Mouse (Mus musculus): ENCODE measurements at regions not wholly inside any gene's neighbourhood (a gene's known extent, or its start where the extent isn't known, plus 50 kb on each side); places are given as distances from the start of the nearest gene placed in this dataset.

DNA sequence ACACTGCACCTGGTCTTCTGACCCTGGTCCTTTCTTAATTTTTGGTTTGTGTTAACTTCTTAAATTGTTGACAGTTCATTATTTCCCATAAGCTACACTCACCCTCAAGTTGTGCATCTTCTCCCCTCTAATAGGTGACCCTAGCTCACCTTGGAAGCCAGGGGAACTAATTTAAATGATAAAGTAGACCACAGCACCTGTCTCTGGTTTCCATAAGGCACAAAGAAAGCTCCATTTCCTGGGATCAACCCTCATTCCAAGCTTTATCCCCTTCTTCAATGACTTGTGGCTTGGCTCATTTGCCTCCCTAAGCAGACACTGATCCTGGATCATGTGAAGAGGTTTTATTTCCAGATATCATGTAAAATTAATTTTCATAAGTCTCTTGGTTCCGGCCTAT, 276.1 kb upstream of the Tle4 start:
- Histone ChIP-seq H3K4me2 (ENCODE audit: low read depth, low read length) (no peak overlapping the region), H3K4me1 (ENCODE audit: control insufficient read depth, insufficient read depth, low read length) (no peaks in the 10 kb centered on the region), H3K36me3 (ENCODE audit: control insufficient read depth, insufficient read depth) (no peaks in the 10 kb centered on the region), H3K4me3 (ENCODE audit: low read length) (no peak overlapping the region), H3K9me3 (replicated peaks; ENCODE audit: control insufficient read depth, low read length) (no peaks in the 10 kb centered on the region), H3K9ac (ENCODE audit: low read length) (no peak overlapping the region), H3K27me3 (ENCODE audit: control insufficient read depth, insufficient read depth, low read length) (peaks cover 5% of the 10 kb centered on the region; the same call in 1 of the 2 replicates), H3K27ac (ENCODE audit: low read length) (no peak overlapping the region)
- ATAC-seq (replicated peaks; ENCODE audit: extremely low read depth, insufficient read depth, low FRiP score) = no peak
- WGBS = 87% methylated on average over 1 of the region's 1 CpGs

GRCm38 (mm10) chr19:14871178-14871867, 273.5 kb upstream of the Tle4 start:
- ATAC-seq (replicated peaks; ENCODE audit: extremely low read depth, insufficient read depth, low FRiP score) = no peak
- Histone ChIP-seq H3K27ac (ENCODE audit: low read length) (no peak overlapping the region), H3K27me3 (ENCODE audit: control insufficient read depth, insufficient read depth, low read length) (peaks cover 5% of the 10 kb centered on the region; the same call in 1 of the 2 replicates), H3K4me3 (ENCODE audit: low read length) (no peak overlapping the region), H3K9ac (ENCODE audit: low read length) (no peak overlapping the region), H3K9me3 (replicated peaks; ENCODE audit: control insufficient read depth, low read length) (no peaks in the 10 kb centered on the region), H3K4me2 (ENCODE audit: low read depth, low read length) (no peak overlapping the region), H3K4me1 (ENCODE audit: control insufficient read depth, insufficient read depth, low read length) (no peaks in the 10 kb centered on the region), H3K36me3 (ENCODE audit: control insufficient read depth, insufficient read depth) (no peaks in the 10 kb centered on the region)
- WGBS = 21% methylated on average over 7 of the region's 7 CpGs

GRCm38 (mm10) chr19:14862654-14863468, 265.0 kb upstream of the Tle4 start:
- Histone ChIP-seq H3K9me3 (replicated peaks; ENCODE audit: control insufficient read depth, low read length) (peaks cover 3% of the 10 kb centered on the region; the same call in 1 of the 2 replicates), H3K27me3 (ENCODE audit: control insufficient read depth, insufficient read depth, low read length) (no peaks in the 10 kb centered on the region), H3K36me3 (ENCODE audit: control insufficient read depth, insufficient read depth) (no peaks in the 10 kb centered on the region), H3K27ac (ENCODE audit: low read length) (no peak overlapping the region), H3K4me2 (ENCODE audit: low read depth, low read length) (no peak overlapping the region), H3K4me1 (ENCODE audit: control insufficient read depth, insufficient read depth, low read length) (no peaks in the 10 kb centered on the region), H3K9ac (ENCODE audit: low read length) (no peak overlapping the region), H3K4me3 (ENCODE audit: low read length) (no peak overlapping the region)
- no peak for ATAC-seq (replicated peaks; ENCODE audit: extremely low read depth, insufficient read depth, low FRiP score)
- 36% methylated on average over 13 of the region's 13 CpGs for WGBS

DNA sequence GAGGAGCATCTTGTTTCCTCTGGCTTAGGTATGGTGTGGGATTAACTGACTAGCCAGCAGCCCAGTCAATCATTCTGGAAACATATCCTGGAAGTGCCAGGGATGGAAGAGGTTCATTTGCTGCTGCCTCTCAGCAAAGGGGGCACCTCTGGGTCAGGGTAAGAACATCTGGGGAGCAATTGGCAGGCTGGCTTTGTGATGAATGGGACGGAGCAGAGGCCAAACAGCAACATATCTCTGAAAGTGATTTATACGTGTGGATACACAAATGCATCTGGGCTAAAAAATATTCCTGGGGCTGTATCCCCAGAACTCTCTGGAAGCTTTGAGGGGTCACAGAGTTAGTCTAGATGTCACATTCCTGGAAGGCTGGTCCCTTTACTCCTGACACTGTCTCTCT, 257.2 kb upstream of the Tle4 start:
- Histone ChIP-seq H3K27me3 (ENCODE audit: control insufficient read depth, insufficient read depth, low read length) (no peaks in the 10 kb centered on the region), H3K27ac (ENCODE audit: low read length) (no peak overlapping the region), H3K4me2 (ENCODE audit: low read depth, low read length) (no peak overlapping the region), H3K9me3 (replicated peaks; ENCODE audit: control insufficient read depth, low read length) (peaks cover 3% of the 10 kb centered on the region; the same call in 1 of the 2 replicates), H3K36me3 (ENCODE audit: control insufficient read depth, insufficient read depth) (no peaks in the 10 kb centered on the region), H3K4me3 (ENCODE audit: low read length) (no peak overlapping the region), H3K4me1 (ENCODE audit: control insufficient read depth, insufficient read depth, low read length) (no peaks in the 10 kb centered on the region), H3K9ac (ENCODE audit: low read length) (no peak overlapping the region)
- ATAC-seq (replicated peaks; ENCODE audit: extremely low read depth, insufficient read depth, low FRiP score) = no peak
- 62% methylated on average over 2 of the region's 2 CpGs for WGBS

GRCm38 (mm10) chr19:14853416-14853815, 255.6 kb upstream of the Tle4 start:
- WGBS = 67% methylated on average over 4 of the region's 4 CpGs
- no peaks in the 10 kb centered on the region for H3K9me3 ChIP-seq (replicated peaks; ENCODE audit: control insufficient read depth, low read length)
- H3K27ac ChIP-seq (ENCODE audit: low read length) = no peak overlapping the region

DNA sequence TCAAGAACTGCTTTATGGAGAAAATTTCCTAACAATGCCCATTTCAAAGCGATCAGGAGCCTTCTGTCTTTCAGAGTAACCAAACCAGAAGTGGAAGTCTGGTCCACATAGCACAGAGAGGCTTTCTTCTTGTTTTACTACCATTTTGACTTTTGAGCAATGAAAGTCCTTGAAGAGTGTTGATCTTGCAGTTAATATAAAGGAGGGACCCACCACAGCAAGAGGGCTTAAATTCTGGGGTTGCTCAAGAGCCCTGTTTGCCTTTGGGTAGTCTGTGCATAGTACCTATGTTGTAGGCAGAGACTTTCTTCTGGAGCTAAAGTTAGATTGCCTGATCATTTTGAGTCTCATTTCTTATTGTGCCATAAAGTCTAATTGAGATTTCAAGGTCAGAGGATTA, 251.7 kb upstream of the Tle4 start:
- WGBS = 72% methylated on average over 1 of the region's 1 CpGs
- Histone ChIP-seq H3K9ac (ENCODE audit: low read length) (no peak overlapping the region), H3K9me3 (replicated peaks; ENCODE audit: control insufficient read depth, low read length) (no peaks in the 10 kb centered on the region), H3K27me3 (ENCODE audit: control insufficient read depth, insufficient read depth, low read length) (no peaks in the 10 kb centered on the region), H3K27ac (ENCODE audit: low read length) (no peak overlapping the region), H3K4me2 (ENCODE audit: low read depth, low read length) (no peak overlapping the region), H3K36me3 (ENCODE audit: control insufficient read depth, insufficient read depth) (no peaks in the 10 kb centered on the region), H3K4me1 (ENCODE audit: control insufficient read depth, insufficient read depth, low read length) (no peaks in the 10 kb centered on the region), H3K4me3 (ENCODE audit: low read length) (no peak overlapping the region)
- ATAC-seq (replicated peaks; ENCODE audit: extremely low read depth, insufficient read depth, low FRiP score) = no peak

More at GRCm38 (mm10) chr19:14853416-14853815, 255.6 kb upstream of the Tle4 start:
- ATAC-seq (replicated peaks; ENCODE audit: extremely low read depth, insufficient read depth, low FRiP score) = no peak
- no peaks in the 10 kb centered on the region for H3K27me3 ChIP-seq (ENCODE audit: control insufficient read depth, insufficient read depth, low read length)
- H3K4me3 ChIP-seq (ENCODE audit: low read length) = no peak overlapping the region
- no peaks in the 10 kb centered on the region for H3K4me1 ChIP-seq (ENCODE audit: control insufficient read depth, insufficient read depth, low read length)
- H3K4me2 ChIP-seq (ENCODE audit: low read depth, low read length) = no peak overlapping the region
- H3K36me3 ChIP-seq (ENCODE audit: control insufficient read depth, insufficient read depth) = no peaks in the 10 kb centered on the region
- H3K9ac ChIP-seq (ENCODE audit: low read length) = no peak overlapping the region

- no peaks in the 10 kb centered on the region for H3K27me3 ChIP-seq (ENCODE audit: control insufficient read depth, insufficient read depth, low read length)
- H3K4me3 ChIP-seq (ENCODE audit: low read length) = no peak overlapping the region
- 66% methylated on average over 4 of the region's 4 CpGs for WGBS
- no peaks in the 10 kb centered on the region for H3K36me3 ChIP-seq (ENCODE audit: control insufficient read depth, insufficient read depth)
- no peak overlapping the region for H3K4me2 ChIP-seq (ENCODE audit: low read depth, low read length)
- ATAC-seq (replicated peaks; ENCODE audit: extremely low read depth, insufficient read depth, low FRiP score) = no peak
- no peaks in the 10 kb centered on the region for H3K4me1 ChIP-seq (ENCODE audit: control insufficient read depth, insufficient read depth, low read length)
- H3K9ac ChIP-seq (ENCODE audit: low read length) = no peak overlapping the region
- H3K27ac ChIP-seq (ENCODE audit: low read length) = no peak overlapping the region
- H3K9me3 ChIP-seq (replicated peaks; ENCODE audit: control insufficient read depth, low read length) = no peaks in the 10 kb centered on the region
Measured at GRCm38 (mm10) chr19:14847120-14847519, 249.3 kb upstream of the Tle4 start.

DNA sequence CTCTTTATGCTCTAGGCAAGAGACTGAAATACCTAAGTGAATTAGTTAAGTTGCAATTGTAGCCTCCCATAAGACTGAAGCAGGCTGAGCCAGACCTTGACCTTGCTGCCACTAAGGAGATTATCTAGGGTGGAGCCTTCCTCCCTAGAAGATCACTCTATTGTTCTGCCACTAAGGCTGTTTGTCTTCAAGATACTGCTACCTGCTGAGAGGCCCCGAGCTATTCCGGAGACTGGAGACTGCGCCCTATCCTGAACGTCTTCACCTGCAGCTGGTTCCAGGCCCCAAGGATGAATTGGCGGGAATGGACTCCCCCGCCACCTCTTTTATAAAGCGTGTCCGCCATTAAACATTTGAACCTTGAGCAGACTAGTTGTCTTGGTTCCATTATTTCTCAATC, 237.8 kb upstream of the Tle4 start:
- H3K27me3 ChIP-seq (ENCODE audit: control insufficient read depth, insufficient read depth, low read length) = no peaks in the 10 kb centered on the region
- no peak overlapping the region for H3K4me2 ChIP-seq (ENCODE audit: low read depth, low read length)
- H3K9me3 ChIP-seq (replicated peaks; ENCODE audit: control insufficient read depth, low read length) = no peaks in the 10 kb centered on the region
- ATAC-seq (replicated peaks; ENCODE audit: extremely low read depth, insufficient read depth, low FRiP score) = no peak
- H3K4me1 ChIP-seq (ENCODE audit: control insufficient read depth, insufficient read depth, low read length) = no peaks in the 10 kb centered on the region
- 74% methylated on average over 8 of the region's 8 CpGs for WGBS
- no peak overlapping the region for H3K9ac ChIP-seq (ENCODE audit: low read length)
- H3K27ac ChIP-seq (ENCODE audit: low read length) = no peak overlapping the region
- H3K36me3 ChIP-seq (ENCODE audit: control insufficient read depth, insufficient read depth) = no peaks in the 10 kb centered on the region
- H3K4me3 ChIP-seq (ENCODE audit: low read length) = no peak overlapping the region

DNA sequence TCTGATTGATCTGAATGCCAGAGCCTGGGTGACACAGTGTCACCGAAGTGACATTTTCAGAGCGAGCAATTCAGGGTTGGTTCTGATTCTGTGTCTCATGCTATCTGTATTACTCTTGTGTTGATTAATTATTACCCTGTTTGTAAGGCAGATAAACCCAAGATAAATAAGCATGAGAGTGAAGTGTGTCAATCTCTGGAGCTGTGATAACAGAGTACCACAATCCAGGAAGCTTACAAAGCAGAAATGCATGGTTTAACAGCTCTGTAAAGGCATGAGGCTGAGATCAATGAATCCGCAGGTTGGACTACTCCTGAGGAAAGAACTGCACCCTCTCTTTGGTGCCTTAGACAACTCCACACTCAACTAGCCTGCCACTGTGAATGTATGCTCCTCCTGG, 218.5 kb upstream of the Tle4 start:
- H3K4me1 ChIP-seq (ENCODE audit: control insufficient read depth, insufficient read depth, low read length) = no peaks in the 10 kb centered on the region
- 62% methylated on average over 3 of the region's 3 CpGs for WGBS
- no peaks in the 10 kb centered on the region for H3K36me3 ChIP-seq (ENCODE audit: control insufficient read depth, insufficient read depth)
- H3K9ac ChIP-seq (ENCODE audit: low read length) = no peak overlapping the region
- H3K9me3 ChIP-seq (replicated peaks; ENCODE audit: control insufficient read depth, low read length) = no peaks in the 10 kb centered on the region
- no peak overlapping the region for H3K4me3 ChIP-seq (ENCODE audit: low read length)
- ATAC-seq (replicated peaks; ENCODE audit: extremely low read depth, insufficient read depth, low FRiP score) = no peak
- H3K4me2 ChIP-seq (ENCODE audit: low read depth, low read length) = no peak overlapping the region
- H3K27ac ChIP-seq (ENCODE audit: low read length) = no peak overlapping the region
- H3K27me3 ChIP-seq (ENCODE audit: control insufficient read depth, insufficient read depth, low read length) = no peaks in the 10 kb centered on the region
